Comparison of ENCODE assay signal across 24 mouse cellular contexts in genomic region chr7:19742468-19742867, GRCm38 (mm10). TPM values are rescaled to one million over a fixed set of nuclear protein-coding genes. Genes with fewer than 3 reads are reported as not detected.
DNase-seq lines count a peak whose midpoint lies in the region; ATAC-seq and TF ChIP-seq lines count a peak whose summit lies in the region.
"Had no signal": no experiment of that assay in that cellular context is flagged by ENCODE, and none has a peak within 500 bp of the region (broad histone marks: within the 10 kb centered on the region; RNA-seq: fewer than 3 reads in every experiment).

No protein-coding gene starts in this region.

- ATAC-seq in kidney, embryonic 16.5 days (ENCODE audit: low FRiP score, low TSS enrichment) = no peak
- no peak for ATAC-seq in stomach, embryonic 15.5 days (ENCODE audit: insufficient read depth, low FRiP score, low read depth)
- no peak for ATAC-seq in stomach, postnatal 0 days (ENCODE audit: low FRiP score, low TSS enrichment)
- ATAC-seq in stomach, embryonic 16.5 days (ENCODE audit: insufficient read depth, low FRiP score) = no peak
- ATAC-seq: activated CD4-positive, CD25-positive, alpha-beta regulatory T cell, adult 4 months; CD4-positive, CD25-positive, alpha-beta regulatory T cell, adult 4 months; forebrain, embryonic 16.5 days; hindbrain, postnatal 0 days had no signal

- H3K27ac ChIP-seq in heart, embryonic 10.5 days = peak overlapping the region; percentile 65; the same call in 1 of the 2 replicates
- peak overlapping the region; percentile 82; the same call in 1 of the 2 replicates for H3K27ac ChIP-seq in kidney, embryonic 16.5 days (ENCODE audit: low read length)
- peak overlapping the region; percentile 48 for H3K27ac ChIP-seq in stomach, embryonic 15.5 days
- H3K27ac ChIP-seq in stomach, postnatal 0 days (replicated peaks) = no peak overlapping the region
- peak overlapping the region; percentile 73; the same call in 1 of the 2 replicates for H3K27ac ChIP-seq in stomach, embryonic 16.5 days (ENCODE audit: low read length)
- H3K27ac ChIP-seq: forebrain, embryonic 12.5 days; hindbrain, embryonic 13.5 days; hindbrain, postnatal 0 days had no signal

- DNase-seq in heart, embryonic 10.5 days (ENCODE audit: low spot score) = no peak
- no peak for DNase-seq in heart, postnatal 4 days
- no peak for DNase-seq in kidney, postnatal 10 days
- no peak for DNase-seq in stomach, postnatal 0 days (ENCODE audit: low spot score)
- DNase-seq in right cerebral cortex, adult 18-20 months = no peak
- DNase-seq: adrenal gland, postnatal 14 days; B cell, adult 2 months; cerebellum, adult 11-12 months; cerebellum, adult 9-10 months; cerebellum, postnatal 25 days; gastrocnemius, postnatal 14 days; heart, postnatal 10 days had no signal

- H3K36me3 ChIP-seq in heart, embryonic 10.5 days = peaks cover 51% of the 10 kb centered on the region
- H3K36me3 ChIP-seq in kidney, embryonic 16.5 days (ENCODE audit: insufficient read depth, low read length) = peaks cover 35% of the 10 kb centered on the region
- peaks cover 33% of the 10 kb centered on the region for H3K36me3 ChIP-seq in stomach, embryonic 15.5 days
- H3K36me3 ChIP-seq in stomach, postnatal 0 days (ENCODE audit: control insufficient read depth, insufficient read depth, low read length) = peaks cover 7% of the 10 kb centered on the region; the same call in 1 of the 2 replicates
- H3K36me3 ChIP-seq in stomach, embryonic 16.5 days (ENCODE audit: control insufficient read depth, insufficient read depth, low read length) = peaks cover 3% of the 10 kb centered on the region

- H3K4me1 ChIP-seq in heart, embryonic 10.5 days = peaks cover 66% of the 10 kb centered on the region
- peaks cover 56% of the 10 kb centered on the region for H3K4me1 ChIP-seq in kidney, embryonic 16.5 days (ENCODE audit: insufficient read depth, low read length)
- H3K4me1 ChIP-seq in stomach, embryonic 15.5 days = peaks cover 42% of the 10 kb centered on the region
- peaks cover 15% of the 10 kb centered on the region for H3K4me1 ChIP-seq in stomach, postnatal 0 days (replicated peaks; ENCODE audit: control insufficient read depth, insufficient read depth)
- peaks cover 48% of the 10 kb centered on the region for H3K4me1 ChIP-seq in stomach, embryonic 16.5 days (ENCODE audit: control insufficient read depth, insufficient read depth, low read length)

- H3K9me3 ChIP-seq in heart, embryonic 10.5 days = no peaks in the 10 kb centered on the region
- H3K9me3 ChIP-seq in kidney, embryonic 16.5 days (ENCODE audit: low read length) = 0 out of 2 replicates have a peak, but pooled peaks cover 6% of the 10 kb centered on the region
- no peaks in the 10 kb centered on the region for H3K9me3 ChIP-seq in stomach, embryonic 15.5 days
- no peaks in the 10 kb centered on the region for H3K9me3 ChIP-seq in stomach, postnatal 0 days (ENCODE audit: control insufficient read depth, low read length)
- H3K9me3 ChIP-seq in stomach, embryonic 16.5 days (replicated peaks; ENCODE audit: control insufficient read depth, low read length) = no peaks in the 10 kb centered on the region
- H3K9me3 ChIP-seq: embryonic facial prominence, embryonic 13.5 days; forebrain, embryonic 12.5 days; G1E; hindbrain, embryonic 13.5 days had no signal

- no peaks in the 10 kb centered on the region for H3K27me3 ChIP-seq in heart, embryonic 10.5 days (ENCODE audit: insufficient read depth, poor library complexity, severe bottlenecking)
- no peaks in the 10 kb centered on the region for H3K27me3 ChIP-seq in kidney, embryonic 16.5 days (ENCODE audit: insufficient read depth, low read length)
- no peaks in the 10 kb centered on the region for H3K27me3 ChIP-seq in stomach, embryonic 15.5 days (replicated peaks)
- H3K27me3 ChIP-seq in stomach, postnatal 0 days (ENCODE audit: control insufficient read depth, insufficient read depth, low read length) = no peaks in the 10 kb centered on the region
- no peaks in the 10 kb centered on the region for H3K27me3 ChIP-seq in stomach, embryonic 16.5 days (ENCODE audit: control insufficient read depth, insufficient read depth, low read length)
- H3K27me3 ChIP-seq: embryonic facial prominence, embryonic 13.5 days; forebrain, embryonic 12.5 days; hindbrain, embryonic 13.5 days had no signal

- H3K9ac ChIP-seq in kidney, embryonic 16.5 days (replicated peaks; ENCODE audit: low read length) = no peak overlapping the region
- H3K9ac ChIP-seq in stomach, embryonic 15.5 days = no peak overlapping the region
- no peak overlapping the region for H3K9ac ChIP-seq in stomach, postnatal 0 days (ENCODE audit: low read length)
- no peak overlapping the region for H3K9ac ChIP-seq in stomach, embryonic 16.5 days (ENCODE audit: low read length)
- H3K9ac ChIP-seq: embryonic facial prominence, embryonic 13.5 days; forebrain, embryonic 12.5 days; hindbrain, embryonic 13.5 days had no signal

- H3K4me3 ChIP-seq in heart, embryonic 10.5 days = no peak overlapping the region
- H3K4me3 ChIP-seq in kidney, embryonic 16.5 days (ENCODE audit: low read length) = no peak overlapping the region
- H3K4me3 ChIP-seq in stomach, embryonic 15.5 days (replicated peaks) = no peak overlapping the region
- H3K4me3 ChIP-seq in stomach, postnatal 0 days (ENCODE audit: low read depth, low read length) = no peak overlapping the region
- H3K4me3 ChIP-seq in stomach, embryonic 16.5 days (replicated peaks; ENCODE audit: low read length) = no peak overlapping the region
- H3K4me3 ChIP-seq: embryonic facial prominence, embryonic 13.5 days; forebrain, embryonic 12.5 days; hindbrain, embryonic 13.5 days had no signal

- 47% methylated on average over 5 of the region's 5 CpGs for WGBS in heart, embryonic 10.5 days
- WGBS in kidney, embryonic 16.5 days = 35% methylated on average over 5 of the region's 5 CpGs
- WGBS in stomach, embryonic 15.5 days = 47% methylated on average over 5 of the region's 5 CpGs
- 46% methylated on average over 5 of the region's 5 CpGs for WGBS in stomach, postnatal 0 days
- WGBS in stomach, embryonic 16.5 days = 44% methylated on average over 5 of the region's 5 CpGs

- no peak overlapping the region for H3K4me2 ChIP-seq in kidney, embryonic 16.5 days (replicated peaks; ENCODE audit: low read depth, low read length)
- H3K4me2 ChIP-seq in stomach, embryonic 15.5 days = no peak overlapping the region
- H3K4me2 ChIP-seq in stomach, postnatal 0 days (replicated peaks; ENCODE audit: low read depth) = no peak overlapping the region
- H3K4me2 ChIP-seq in stomach, embryonic 16.5 days (ENCODE audit: low read depth, low read length) = no peak overlapping the region
- H3K4me2 ChIP-seq: forebrain, embryonic 12.5 days; hindbrain, embryonic 13.5 days had no signal

- TF ChIP-seq CTCF in stomach, postnatal 0 days (IDR thresholded peaks at IDR 0.05; ENCODE audit: low read depth) = no peak

- TF ChIP-seq EP300 in stomach, postnatal 0 days (optimal IDR thresholded peaks at IDR 0.05) = no peak

RNA-seq across cellular contexts. Expression of gene Nectin2, which starts 7.8 kb away (rescaled TPM):
- polyA plus RNA-seq in heart, embryonic 10.5 days (2016; fragmentation: Nextera tagmentation; extraction: Ambion mirVana) = 130 and 138 TPM in 2 replicates
- 10 to 100 TPM; 41.7 to 45.4 TPM for total RNA-seq in heart, postnatal 4 days (2021)
- 150 and 157 TPM in 2 replicates for polyA plus RNA-seq in kidney, embryonic 16.5 days (2015; fragmentation: Nextera tagmentation; extraction: Ambion mirVana)
- 129 and 136 TPM in 2 replicates for polyA plus RNA-seq in stomach, embryonic 15.5 days (2015; fragmentation: Nextera tagmentation; extraction: Ambion mirVana)
- 82.2 and 83.8 TPM in 2 replicates for polyA plus RNA-seq in stomach, postnatal 0 days (2015; fragmentation: Nextera tagmentation; extraction: Ambion mirVana)
- 98.6 and 104 TPM in 2 replicates for polyA plus RNA-seq in stomach, embryonic 16.5 days (2015; fragmentation: Nextera tagmentation; extraction: Ambion mirVana)

RNA-seq across cellular contexts. Expression of gene Tomm40, which starts 27.2 kb away (rescaled TPM):
- polyA plus RNA-seq in heart, embryonic 10.5 days (2016; fragmentation: Nextera tagmentation; extraction: Ambion mirVana) = 237 and 260 TPM in 2 replicates
- total RNA-seq in heart, postnatal 4 days (2021) = 100 to 1,000 TPM; 147 to 153 TPM
- polyA plus RNA-seq in kidney, embryonic 16.5 days (2015; fragmentation: Nextera tagmentation; extraction: Ambion mirVana) = 136 and 153 TPM in 2 replicates
- polyA plus RNA-seq in stomach, embryonic 15.5 days (2015; fragmentation: Nextera tagmentation; extraction: Ambion mirVana) = 161 and 181 TPM in 2 replicates
- 98.0 and 105 TPM in 2 replicates for polyA plus RNA-seq in stomach, postnatal 0 days (2015; fragmentation: Nextera tagmentation; extraction: Ambion mirVana)
- 65.2 and 81.8 TPM in 2 replicates for polyA plus RNA-seq in stomach, embryonic 16.5 days (2015; fragmentation: Nextera tagmentation; extraction: Ambion mirVana)

RNA-seq across cellular contexts. Expression of gene Bcam, which starts 28.3 kb away (rescaled TPM):
- 140 and 193 TPM in 2 replicates for polyA plus RNA-seq in heart, embryonic 10.5 days (2016; fragmentation: Nextera tagmentation; extraction: Ambion mirVana)
- 100 to 1,000 TPM; 263 to 285 TPM for total RNA-seq in heart, postnatal 4 days (2021)
- polyA plus RNA-seq in kidney, embryonic 16.5 days (2015; fragmentation: Nextera tagmentation; extraction: Ambion mirVana) = 280 and 309 TPM in 2 replicates
- 129 and 151 TPM in 2 replicates for polyA plus RNA-seq in stomach, embryonic 15.5 days (2015; fragmentation: Nextera tagmentation; extraction: Ambion mirVana)
- polyA plus RNA-seq in stomach, postnatal 0 days (2015; fragmentation: Nextera tagmentation; extraction: Ambion mirVana) = 87.5 and 103 TPM in 2 replicates
- 118 and 122 TPM in 2 replicates for polyA plus RNA-seq in stomach, embryonic 16.5 days (2015; fragmentation: Nextera tagmentation; extraction: Ambion mirVana)
- polyA plus RNA-seq: G1E had no signal

RNA-seq across cellular contexts. Expression of gene Apoe, which starts 43.5 kb away (rescaled TPM):
- 326 and 523 TPM in 2 replicates for polyA plus RNA-seq in heart, embryonic 10.5 days (2016; fragmentation: Nextera tagmentation; extraction: Ambion mirVana)
- total RNA-seq in heart, postnatal 4 days (2021) = 100 to 1,000 TPM; 198 to 213 TPM
- 291 and 312 TPM in 2 replicates for polyA plus RNA-seq in kidney, embryonic 16.5 days (2015; fragmentation: Nextera tagmentation; extraction: Ambion mirVana)
- polyA plus RNA-seq in stomach, embryonic 15.5 days (2015; fragmentation: Nextera tagmentation; extraction: Ambion mirVana) = 363 and 515 TPM in 2 replicates
- polyA plus RNA-seq in stomach, postnatal 0 days (2015; fragmentation: Nextera tagmentation; extraction: Ambion mirVana) = 383 and 436 TPM in 2 replicates
- 385 and 438 TPM in 2 replicates for polyA plus RNA-seq in stomach, embryonic 16.5 days (2015; fragmentation: Nextera tagmentation; extraction: Ambion mirVana)

RNA-seq across cellular contexts. Expression of gene Apoc1, which starts 50.0 kb away (rescaled TPM):
- 5.4 and 19.9 TPM in 2 replicates for polyA plus RNA-seq in heart, embryonic 10.5 days (2016; fragmentation: Nextera tagmentation; extraction: Ambion mirVana)
- 1 to 10 TPM; 1.9 to 3.0 TPM for total RNA-seq in heart, postnatal 4 days (2021)
- polyA plus RNA-seq in kidney, embryonic 16.5 days (2015; fragmentation: Nextera tagmentation; extraction: Ambion mirVana) = 13.4 and 16.1 TPM in 2 replicates
- 36.2 and 52.7 TPM in 2 replicates for polyA plus RNA-seq in stomach, embryonic 15.5 days (2015; fragmentation: Nextera tagmentation; extraction: Ambion mirVana)
- 79.6 and 88.4 TPM in 2 replicates for polyA plus RNA-seq in stomach, postnatal 0 days (2015; fragmentation: Nextera tagmentation; extraction: Ambion mirVana)
- 38.3 and 53.4 TPM in 2 replicates for polyA plus RNA-seq in stomach, embryonic 16.5 days (2015; fragmentation: Nextera tagmentation; extraction: Ambion mirVana)
- total RNA-seq: hematopoietic stem cell, adult 5-6 weeks had no signal
- polyA plus RNA-seq: activated CD4-positive, CD25-positive, alpha-beta regulatory T cell, adult 4 months; CD4-positive, CD25-positive, alpha-beta regulatory T cell, adult 4 months had no signal
